Comparison of ENCODE assay signal across 19 mouse cellular contexts in the genomic region with DNA sequence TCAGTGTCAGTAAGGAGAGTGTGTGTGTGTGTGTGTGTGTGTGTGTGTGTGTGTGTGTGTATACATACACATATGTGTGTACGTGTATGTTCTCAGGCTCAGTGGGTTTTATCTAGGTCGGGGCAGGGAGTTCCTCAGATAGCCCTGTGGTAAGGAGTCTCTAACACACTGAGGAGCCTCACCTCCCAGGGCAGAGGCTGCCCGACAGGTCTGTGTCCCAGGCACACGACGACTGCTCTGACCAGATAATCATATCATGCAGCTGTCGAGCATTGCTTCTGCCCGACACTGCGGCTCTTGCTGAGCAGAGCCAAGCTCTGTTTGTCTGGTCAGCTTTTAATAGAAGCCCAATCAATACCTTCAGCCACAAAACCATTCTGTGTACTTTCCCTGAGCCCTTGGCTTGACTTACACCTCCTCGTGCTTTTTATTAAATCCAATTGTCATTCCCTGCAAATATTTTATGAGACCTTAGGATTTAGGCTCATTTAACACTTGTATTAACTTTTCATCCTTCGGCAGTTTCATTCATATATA. TPM values are rescaled to one million over a fixed set of nuclear protein-coding genes. Genes with fewer than 3 reads are reported as not detected.
A peak's percentile ranks its signal among the peaks of the same experiment; 100 is the strongest.
DNase-seq lines count a peak whose midpoint lies in the region; ATAC-seq lines count a peak whose summit lies in the region.
"Had no signal": no experiment of that assay in that cellular context is flagged by ENCODE, and none has a peak within 500 bp of the region (broad histone marks: within the 10 kb centered on the region; RNA-seq: fewer than 3 reads in every experiment).

No protein-coding gene starts in this region.

- DNase-seq in heart, postnatal 14 days, result no peak
- DNase-seq in liver, embryonic 13.5 days, result peak; percentile 74
- DNase-seq in spleen, postnatal 36 days (ENCODE audit: low spot score in 2 of 2), result peak; percentile 42 to 61
- no peak for DNase-seq in hindbrain, embryonic 11.5 days (ENCODE audit: low spot score)
- no peak for DNase-seq in left cerebral cortex, adult 11 months (ENCODE audit: low spot score)
- DNase-seq: adrenal gland, adult 2 months; cerebellum, postnatal 25 days; gastrocnemius, adult 2 months; heart, postnatal 4 days; kidney, postnatal 4 days; layer of hippocampus, postnatal 36 days; retina, postnatal 1 day had no signal

- intact Hi-C loops in heart, postnatal 14 days (cut with DNase I), result no loop called here

- no peak overlapping the region for H3K9ac ChIP-seq in heart, embryonic 11.5 days (ENCODE audit: low read depth, low read length)
- H3K9ac ChIP-seq in liver, embryonic 13.5 days, result 0 out of 2 replicates have a peak overlapping the region, but pooled peaks have one; percentile 40
- H3K9ac ChIP-seq in forebrain, embryonic 13.5 days, result no peak overlapping the region
- no peak overlapping the region for H3K9ac ChIP-seq in hindbrain, embryonic 11.5 days (ENCODE audit: low read depth, low read length)
- H3K9ac ChIP-seq: forebrain, embryonic 15.5 days; limb, embryonic 12.5 days; neural tube, embryonic 13.5 days had no signal

- no peaks in the 10 kb centered on the region for H3K4me1 ChIP-seq in heart, embryonic 11.5 days (ENCODE audit: control insufficient read depth, insufficient read depth, low read length)
- peaks cover 66% of the 10 kb centered on the region for H3K4me1 ChIP-seq in liver, embryonic 13.5 days (replicated peaks)
- H3K4me1 ChIP-seq in forebrain, embryonic 13.5 days, result no peaks in the 10 kb centered on the region
- H3K4me1 ChIP-seq in hindbrain, embryonic 11.5 days (replicated peaks; ENCODE audit: control insufficient read depth, insufficient read depth, low read length), result no peaks in the 10 kb centered on the region
- H3K4me1 ChIP-seq: forebrain, embryonic 15.5 days; limb, embryonic 12.5 days; neural tube, embryonic 13.5 days had no signal

- 45% methylated on average over 10 of the region's 10 CpGs for WGBS in heart, embryonic 11.5 days (ENCODE audit: insufficient replicate concordance)
- 22% methylated on average over 10 of the region's 10 CpGs for WGBS in liver, embryonic 13.5 days (ENCODE audit: insufficient replicate concordance)
- WGBS in forebrain, embryonic 13.5 days, result 86% methylated on average over 10 of the region's 10 CpGs
- 88% methylated on average over 10 of the region's 10 CpGs for WGBS in hindbrain, embryonic 11.5 days

- H3K4me3 ChIP-seq in heart, embryonic 11.5 days (ENCODE audit: low read depth, low read length), result no peak overlapping the region
- no peak overlapping the region for H3K4me3 ChIP-seq in liver, embryonic 13.5 days (replicated peaks)
- H3K4me3 ChIP-seq in forebrain, embryonic 13.5 days, result no peak overlapping the region
- H3K4me3 ChIP-seq in hindbrain, embryonic 11.5 days (ENCODE audit: low read depth, low read length), result no peak overlapping the region
- H3K4me3 ChIP-seq: forebrain, embryonic 15.5 days; gastrocnemius, adult 2 months; limb, embryonic 12.5 days; neural tube, embryonic 13.5 days had no signal

- H3K4me2 ChIP-seq in heart, embryonic 11.5 days, result no peak overlapping the region
- H3K4me2 ChIP-seq in liver, embryonic 13.5 days, result peak overlapping the region; percentile 57
- no peak overlapping the region for H3K4me2 ChIP-seq in forebrain, embryonic 13.5 days
- H3K4me2 ChIP-seq in hindbrain, embryonic 11.5 days (replicated peaks; ENCODE audit: low read depth, low read length), result no peak overlapping the region
- H3K4me2 ChIP-seq: forebrain, embryonic 15.5 days; limb, embryonic 12.5 days; neural tube, embryonic 13.5 days had no signal

- no peaks in the 10 kb centered on the region for H3K36me3 ChIP-seq in heart, embryonic 11.5 days (ENCODE audit: control insufficient read depth, insufficient read depth, low read length)
- peaks cover 31% of the 10 kb centered on the region for H3K36me3 ChIP-seq in liver, embryonic 13.5 days
- H3K36me3 ChIP-seq in forebrain, embryonic 13.5 days (ENCODE audit: poor library complexity, severe bottlenecking), result peaks cover 4% of the 10 kb centered on the region
- H3K36me3 ChIP-seq in hindbrain, embryonic 11.5 days (ENCODE audit: control insufficient read depth, insufficient read depth, low read length), result 0 out of 2 replicates have a peak, but pooled peaks cover 2% of the 10 kb centered on the region

- ATAC-seq in heart, embryonic 11.5 days (replicated peaks; ENCODE audit: insufficient number of reproducible peaks, low FRiP score, low TSS enrichment), result peak; percentile 64
- ATAC-seq in erythroblast, adult 5-6 weeks (replicated peaks; ENCODE audit: low FRiP score, poor library complexity, severe bottlenecking), result peak; percentile 87
- ATAC-seq in liver, embryonic 13.5 days (ENCODE audit: low read depth), result peak; percentile 97
- ATAC-seq in forebrain, embryonic 13.5 days, result no peak
- ATAC-seq in hindbrain, embryonic 11.5 days (ENCODE audit: low FRiP score), result no peak
- ATAC-seq: forebrain, embryonic 15.5 days had no signal

- H3K9me3 ChIP-seq in heart, embryonic 11.5 days (replicated peaks; ENCODE audit: control insufficient read depth, low read length), result no peaks in the 10 kb centered on the region
- no peaks in the 10 kb centered on the region for H3K9me3 ChIP-seq in liver, embryonic 13.5 days (replicated peaks)
- H3K9me3 ChIP-seq in forebrain, embryonic 13.5 days (replicated peaks), result no peaks in the 10 kb centered on the region
- no peaks in the 10 kb centered on the region for H3K9me3 ChIP-seq in hindbrain, embryonic 11.5 days (ENCODE audit: control insufficient read depth, low read length)
- H3K9me3 ChIP-seq: forebrain, embryonic 15.5 days; limb, embryonic 12.5 days; neural tube, embryonic 13.5 days had no signal

- no peak overlapping the region for H3K27ac ChIP-seq in heart, embryonic 11.5 days (ENCODE audit: low read depth, low read length)
- peak overlapping the region; percentile 92 for H3K27ac ChIP-seq in liver, embryonic 13.5 days
- no peak overlapping the region for H3K27ac ChIP-seq in forebrain, embryonic 13.5 days
- H3K27ac ChIP-seq in hindbrain, embryonic 11.5 days (ENCODE audit: low read depth, low read length), result no peak overlapping the region
- H3K27ac ChIP-seq: forebrain, embryonic 15.5 days; macrophage; neural tube, embryonic 13.5 days had no signal

- H3K27me3 ChIP-seq in heart, embryonic 11.5 days (ENCODE audit: control insufficient read depth, insufficient read depth, low read length), result no peaks in the 10 kb centered on the region
- no peaks in the 10 kb centered on the region for H3K27me3 ChIP-seq in liver, embryonic 13.5 days
- H3K27me3 ChIP-seq in forebrain, embryonic 13.5 days, result no peaks in the 10 kb centered on the region
- no peaks in the 10 kb centered on the region for H3K27me3 ChIP-seq in hindbrain, embryonic 11.5 days (ENCODE audit: control insufficient read depth, insufficient read depth, low read length)
- H3K27me3 ChIP-seq: forebrain, embryonic 15.5 days; limb, embryonic 12.5 days; neural tube, embryonic 13.5 days had no signal

RNA-seq across cellular contexts. Expression of a gene that starts 33.2 kb away (rescaled TPM):
- 5.6 and 6.3 TPM in 2 replicates for polyA plus RNA-seq in heart, embryonic 11.5 days (2014; fragmentation: Nextera tagmentation; extraction: Ambion mirVana)
- total RNA-seq in heart, postnatal 14 days (2021), result 10 to 100 TPM; 17.6 to 17.8 TPM
- total RNA-seq in erythroblast, adult 5-6 weeks (2015; ENCODE audit: low replicate concordance), result 78.4 and 136 TPM in 2 replicates
- 84.1 and 125 TPM in 2 replicates for total RNA-seq in erythroblast, adult 5-6 weeks (2017; ENCODE audit: low replicate concordance)
- polyA plus RNA-seq in liver, embryonic 13.5 days (2015; fragmentation: Nextera tagmentation; extraction: Ambion mirVana), result 8.7 and 10.3 TPM in 2 replicates
- 17.1 and 18.3 TPM in 2 replicates for polyA plus RNA-seq in forebrain, embryonic 13.5 days (2015; fragmentation: Nextera tagmentation; extraction: Ambion mirVana)
- 15.7 and 19.6 TPM in 2 replicates for polyA plus RNA-seq in hindbrain, embryonic 11.5 days (2014; fragmentation: Nextera tagmentation; extraction: Ambion mirVana)

Comparison
In these comparisons a context has a peak if more than half of its experiments do, and no peak if none do; other contexts are left out.
1. ATAC-seq: peak in heart, embryonic 11.5 days (single experiment), erythroblast, adult 5-6 weeks (single experiment) and liver, embryonic 13.5 days (single experiment); none in forebrain, embryonic 13.5 days (single experiment) and hindbrain, embryonic 11.5 days (single experiment).
2. DNase-seq: peak in liver, embryonic 13.5 days (single experiment) and spleen, postnatal 36 days (2 of 2); none in heart, postnatal 14 days (0 of 2), hindbrain, embryonic 11.5 days (single experiment) and left cerebral cortex, adult 11 months (single experiment).